Mouse (Mus musculus): ENCODE measurements around the gene Olfr1255. TPM values are rescaled to one million over a fixed set of nuclear protein-coding genes. Genes with fewer than 3 reads are reported as not detected.

The Olfr1255 gene
- polyA plus RNA-seq (2012; rRNA removed; ENCODE audit: low replicate concordance), result not detected in 2 replicates

DNA sequence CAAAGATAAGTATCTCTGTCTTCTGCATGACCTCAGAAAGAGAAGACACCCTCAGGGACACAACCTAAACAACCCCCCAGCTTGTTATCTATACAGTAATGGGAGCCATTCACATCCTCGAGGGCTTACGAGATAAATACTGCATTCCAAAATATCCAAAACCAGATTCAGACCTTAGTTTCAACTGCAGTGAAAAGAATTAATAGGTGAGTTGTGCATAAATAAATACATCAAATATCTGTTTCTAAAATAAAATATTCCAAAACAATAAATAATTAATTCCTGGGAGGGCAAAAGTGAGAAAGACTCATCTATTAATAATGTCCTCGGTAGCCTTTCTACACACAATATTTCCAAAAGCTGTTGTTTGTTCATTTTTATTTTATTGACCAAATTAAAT is at the start of gene Olfr1255:
Gene Olfr1255, plus strand, starts transcription at position 301 of the 400 bp plus-strand sequence.

GRCm38 (mm10) chr2:89793519-89793918 is 18.3 kb upstream of the Olfr1255 start, which contains the start of gene Olfr1254:
Olfr1254 (minus strand) TSS chr2:89793619.

GRCm38 (mm10) chr2:89841455-89841854 is 29.6 kb downstream of the Olfr1255 start, which contains the start of gene Olfr1256:
Olfr1256 (minus strand) TSS chr2:89841555.

GRCm38 (mm10) chr2:89848105-89848504 is 36.3 kb downstream of the Olfr1255 start, which contains the start of gene Olfr48:
Olfr48 (minus strand) TSS chr2:89848205.

Other genes with a start within 250 kb of the Olfr1255 start
- gene Olfr1245, start 233.6 kb upstream of the Olfr1255 start, polyA plus RNA-seq (2012; rRNA removed; ENCODE audit: low replicate concordance), result not detected in 2 replicates
- gene Olfr1246, start 218.9 kb upstream of the Olfr1255 start, polyA plus RNA-seq (2012; rRNA removed; ENCODE audit: low replicate concordance), result not detected in 2 replicates
- gene Olfr1247, start 197.9 kb upstream of the Olfr1255 start, polyA plus RNA-seq (2012; rRNA removed; ENCODE audit: low replicate concordance), result not detected in 2 replicates
- not detected in 2 replicates for gene Olfr1248, start 193.8 kb upstream of the Olfr1255 start, polyA plus RNA-seq (2012; rRNA removed; ENCODE audit: low replicate concordance)
- not detected in 2 replicates for gene Olfr1249, start 177.1 kb upstream of the Olfr1255 start, polyA plus RNA-seq (2012; rRNA removed; ENCODE audit: low replicate concordance)
- not detected in 2 replicates for gene Olfr1250, start 150.6 kb upstream of the Olfr1255 start, polyA plus RNA-seq (2012; rRNA removed; ENCODE audit: low replicate concordance)
- gene Olfr1251, start 140.1 kb upstream of the Olfr1255 start, polyA plus RNA-seq (2012; rRNA removed; ENCODE audit: low replicate concordance), result not detected in 2 replicates
- gene Olfr1252, start 87.0 kb upstream of the Olfr1255 start, polyA plus RNA-seq (2012; rRNA removed; ENCODE audit: low replicate concordance), result not detected in 2 replicates
- not detected in 2 replicates for gene Olfr1253, start 55.0 kb upstream of the Olfr1255 start, polyA plus RNA-seq (2012; rRNA removed; ENCODE audit: low replicate concordance)
- not detected in 2 replicates for gene Olfr1254, start 18.4 kb upstream of the Olfr1255 start, polyA plus RNA-seq (2012; rRNA removed; ENCODE audit: low replicate concordance)
- not detected in 2 replicates for gene Olfr1256, start 29.5 kb downstream of the Olfr1255 start, polyA plus RNA-seq (2012; rRNA removed; ENCODE audit: low replicate concordance)
- not detected in 2 replicates for gene Olfr48, start 36.2 kb downstream of the Olfr1255 start, polyA plus RNA-seq (2012; rRNA removed; ENCODE audit: low replicate concordance)
- gene Olfr1257, start 66.4 kb downstream of the Olfr1255 start, polyA plus RNA-seq (2012; rRNA removed; ENCODE audit: low replicate concordance), result not detected in 2 replicates
- not detected in 2 replicates for gene Olfr1258, start 115.3 kb downstream of the Olfr1255 start, polyA plus RNA-seq (2012; rRNA removed; ENCODE audit: low replicate concordance)
- gene Olfr1259, start 136.6 kb downstream of the Olfr1255 start, polyA plus RNA-seq (2012; rRNA removed; ENCODE audit: low replicate concordance), result 0.54 TPM in 1 of 2 replicates, not detected in the other
- not detected in 2 replicates for gene Olfr1260, start 162.3 kb downstream of the Olfr1255 start, polyA plus RNA-seq (2012; rRNA removed; ENCODE audit: low replicate concordance)
- not detected in 2 replicates for gene Olfr1261, start 179.2 kb downstream of the Olfr1255 start, polyA plus RNA-seq (2012; rRNA removed; ENCODE audit: low replicate concordance)
- gene Olfr1262, start 188.1 kb downstream of the Olfr1255 start, polyA plus RNA-seq (2012; rRNA removed; ENCODE audit: low replicate concordance), result not detected in 2 replicates
- gene Olfr1263, start 200.1 kb downstream of the Olfr1255 start, polyA plus RNA-seq (2012; rRNA removed; ENCODE audit: low replicate concordance), result not detected in 2 replicates
- gene Olfr1264, start 213.5 kb downstream of the Olfr1255 start, polyA plus RNA-seq (2012; rRNA removed; ENCODE audit: low replicate concordance), result not detected in 2 replicates
- gene Olfr1265, start 223.3 kb downstream of the Olfr1255 start, polyA plus RNA-seq (2012; rRNA removed; ENCODE audit: low replicate concordance), result not detected in 2 replicates